Mouse (Mus musculus) CD4-positive, CD25-positive, alpha-beta regulatory T cell, adult 2 months (primary cell): ENCODE measurements around the gene Prkn.
A peak's percentile ranks its signal among the peaks of the same experiment; 100 is the strongest.

Experiments
- DNase-seq: peaks from one replicate; pipeline ENCODE4 v3.0.0-alpha.2; 2012; ENCODE audit warnings: low read depth, low spot score

Prkn gene

DNA sequence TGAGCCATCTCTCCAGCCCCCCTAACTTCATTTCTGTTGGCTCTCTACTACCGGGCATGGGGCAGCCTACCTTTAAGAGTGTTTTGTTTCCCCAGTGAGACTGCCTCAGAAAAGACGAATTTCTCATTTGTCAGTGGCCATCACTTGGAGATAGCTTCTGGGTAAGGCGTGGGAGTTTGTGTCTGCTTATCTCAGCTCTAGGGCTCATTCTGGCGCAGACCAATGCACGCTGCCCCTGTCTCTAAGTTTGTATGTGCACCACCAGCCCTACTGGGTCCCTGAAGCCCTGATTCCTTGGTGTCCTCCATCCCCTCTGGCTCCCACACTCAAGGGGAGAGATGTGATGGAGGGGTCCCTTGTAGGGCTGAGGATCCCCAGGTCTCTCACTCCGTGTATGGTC is 1198.3 kb downstream of the Prkn start:
- DNase-seq = no peak

DNA sequence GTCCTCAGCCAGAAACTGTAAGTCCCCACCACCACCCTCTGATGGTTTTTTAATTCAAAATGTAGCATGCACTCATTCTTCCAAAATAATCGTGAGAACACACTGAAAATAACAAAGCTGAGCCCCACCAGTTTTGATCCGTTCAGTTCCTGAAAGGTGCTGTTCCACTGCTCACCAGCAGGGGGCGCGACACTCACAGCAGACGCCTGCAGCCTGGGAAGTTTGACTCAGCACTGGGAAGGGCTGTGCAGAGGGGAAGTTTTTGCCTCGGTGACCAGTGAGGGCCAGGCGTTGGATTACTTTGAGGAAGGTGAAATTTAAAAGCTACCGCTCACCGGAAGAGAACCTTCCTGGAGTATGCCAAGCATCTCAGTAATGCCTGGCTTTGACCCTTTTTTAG is 1199.0 kb downstream of the Prkn start:
- peak; percentile 76 for DNase-seq

GRCm38 (mm10) chr17:12039922-12040321 is 1199.7 kb downstream of the Prkn start:
- DNase-seq = no peak

GRCm38 (mm10) chr17:12040546-12040945 is 1200.4 kb downstream of the Prkn start:
- DNase-seq = no peak

GRCm38 (mm10) chr17:12041091-12041655 is 1201.0 kb downstream of the Prkn start:
- DNase-seq = no peak

DNA sequence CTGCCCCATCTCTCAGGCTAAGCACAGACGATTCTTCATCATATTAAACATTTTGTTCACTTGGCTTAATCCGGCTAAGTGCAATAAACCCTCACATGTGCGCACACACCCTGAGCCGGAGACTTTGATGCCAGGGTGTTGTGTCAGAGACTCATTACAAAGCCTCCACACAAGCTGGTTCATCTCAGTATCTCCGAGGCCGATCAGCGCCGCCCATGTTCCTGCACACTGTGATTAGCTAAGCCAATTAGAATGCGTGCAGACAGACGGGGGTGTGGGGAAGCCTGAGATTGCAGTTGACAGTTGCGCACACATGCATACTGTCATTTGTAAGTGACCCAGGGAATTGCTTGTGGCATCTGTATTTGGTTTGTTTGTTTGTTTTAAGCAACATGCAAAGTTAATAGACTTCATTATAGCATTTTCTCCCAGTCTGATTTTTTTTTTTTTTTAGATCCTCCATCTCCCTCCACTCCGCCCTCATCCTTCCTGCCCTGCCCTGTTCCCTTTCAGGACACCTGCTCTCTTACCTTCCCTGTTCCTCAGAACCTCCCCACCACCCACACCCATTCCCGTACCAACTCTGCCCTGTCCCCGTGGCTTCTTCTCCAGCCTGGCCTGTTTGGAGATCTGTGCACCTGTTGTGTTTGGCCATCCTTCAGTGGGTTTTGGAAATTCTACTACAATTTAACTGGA is 1202.5 kb downstream of the Prkn start:
- DNase-seq = no peak

DNA sequence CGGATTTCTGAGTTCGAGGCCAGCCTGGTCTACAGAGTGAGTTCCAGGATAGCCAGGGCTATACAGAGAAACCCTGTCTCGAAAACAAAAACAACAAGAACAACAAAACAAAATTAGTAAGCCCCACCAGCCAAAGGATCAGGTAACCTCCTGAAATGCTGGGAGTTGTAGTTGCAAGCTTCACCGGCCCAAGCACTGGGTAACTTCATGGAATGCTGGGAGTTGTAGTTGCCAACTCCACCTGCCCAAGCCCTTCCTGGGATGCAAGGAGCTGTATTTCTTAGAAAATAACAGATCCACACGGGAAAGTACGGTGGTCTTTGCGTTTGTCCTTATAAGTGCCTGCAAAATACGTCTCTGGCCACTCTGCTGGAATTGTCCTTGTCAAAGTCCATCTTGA is 1204.0 kb downstream of the Prkn start:
- no peak for DNase-seq

GRCm38 (mm10) chr17:12045861-12046273 is 1205.7 kb downstream of the Prkn start:
- no peak for DNase-seq

GRCm38 (mm10) chr17:12047032-12047431 is 1206.8 kb downstream of the Prkn start:
- no peak for DNase-seq

- DNase-seq = no peak
These were observed 1207.3 kb downstream of the Prkn start for GRCm38 (mm10) chr17:12047523-12047922.

- DNase-seq = no peak
These were observed 1208.7 kb downstream of the Prkn start for GRCm38 (mm10) chr17:12048695-12049490.

DNA sequence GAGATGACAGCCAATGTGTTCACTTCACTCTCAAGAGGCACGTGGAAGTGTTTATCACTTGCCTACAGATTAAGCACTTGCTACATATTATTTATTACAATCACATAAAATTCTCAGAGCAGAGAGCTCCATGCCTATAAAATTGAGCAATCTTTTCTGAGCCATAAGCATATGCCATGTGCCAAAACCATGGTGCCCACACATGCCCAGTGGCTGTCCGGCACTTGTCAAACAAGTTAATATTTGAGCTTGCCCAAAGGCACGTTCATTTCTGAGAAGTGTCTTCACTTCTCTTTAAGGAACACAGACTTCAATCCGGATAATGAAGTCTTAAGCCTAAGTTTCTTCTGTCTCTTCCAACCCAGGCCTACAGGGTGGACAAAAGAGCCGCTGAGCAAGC is 1210.1 kb downstream of the Prkn start:
- no peak for DNase-seq

GRCm38 (mm10) chr17:12051031-12051430 is 1210.8 kb downstream of the Prkn start:
- DNase-seq = no peak

- no peak for DNase-seq
These were observed 1212.5 kb downstream of the Prkn start for GRCm38 (mm10) chr17:12052651-12053050.

- DNase-seq = no peak
These were observed 1218.9 kb downstream of the Prkn start for GRCm38 (mm10) chr17:12059041-12059440.

GRCm38 (mm10) chr17:12061381-12061780 is 1221.2 kb downstream of the Prkn start:
- DNase-seq = no peak

DNA sequence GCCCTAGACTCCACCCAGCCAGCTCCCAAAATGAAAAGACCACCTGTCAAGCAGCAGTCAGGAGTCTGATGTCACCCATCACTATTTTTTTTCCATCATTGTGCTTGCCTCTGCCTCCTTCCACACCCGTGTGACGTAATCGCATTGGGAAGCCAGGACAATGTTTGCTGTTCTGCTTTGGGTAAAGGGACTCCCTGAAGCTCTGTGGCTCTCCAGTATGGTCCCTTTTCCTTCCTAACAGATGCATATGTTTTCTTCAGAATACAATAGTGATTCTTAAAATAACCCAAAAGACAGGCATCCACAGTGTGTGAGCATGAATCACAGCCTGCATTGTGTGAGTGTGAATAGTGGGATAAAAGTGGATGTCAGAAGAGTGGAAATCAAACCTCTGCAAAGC is 1222.7 kb downstream of the Prkn start:
- DNase-seq = no peak

DNA sequence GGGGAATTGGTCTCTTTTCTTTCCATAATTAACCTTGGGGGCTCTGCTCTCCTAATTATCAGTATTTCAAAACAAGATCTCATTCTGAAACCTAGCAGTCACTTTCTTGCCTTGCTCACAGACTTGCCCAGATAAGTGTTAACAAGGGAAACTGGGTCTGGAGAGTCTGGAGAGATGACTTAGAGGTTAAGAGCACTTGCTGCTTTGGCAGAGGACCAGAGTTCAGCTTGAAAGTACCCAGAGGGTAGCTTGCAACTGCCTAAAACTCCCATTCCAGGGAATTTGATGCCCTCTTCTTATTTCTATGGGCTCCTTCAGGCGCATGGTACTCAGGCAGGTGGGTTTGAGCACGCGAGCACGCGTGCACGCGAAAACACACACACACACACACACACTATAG is 1223.3 kb downstream of the Prkn start:
- DNase-seq = no peak

- no peak for DNase-seq
These were observed 1225.9 kb downstream of the Prkn start for GRCm38 (mm10) chr17:12066054-12066453.

DNA sequence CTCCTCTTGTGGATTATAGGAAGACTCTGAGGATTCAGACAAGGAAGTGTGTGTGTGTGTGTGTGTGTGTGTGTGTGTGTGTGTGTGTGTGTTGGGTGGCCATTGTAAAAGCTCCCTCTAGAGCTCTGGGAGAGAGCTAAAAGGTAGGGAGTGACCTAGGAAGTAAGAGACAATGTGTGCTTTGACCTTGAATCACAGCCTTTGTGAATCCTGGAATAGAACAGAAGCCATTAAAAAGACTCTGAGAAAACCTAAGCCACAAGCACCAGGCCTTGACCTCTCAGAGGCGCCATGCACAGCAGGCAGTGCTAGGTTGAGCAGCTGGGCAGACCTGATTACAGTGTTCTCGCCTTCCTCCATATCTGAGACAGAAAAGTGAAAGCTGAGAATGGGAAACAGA is 1236.6 kb downstream of the Prkn start:
- no peak for DNase-seq

GRCm38 (mm10) chr17:12080656-12081495 is 1240.7 kb downstream of the Prkn start:
- peak; percentile 3 for DNase-seq

- no peak for DNase-seq
These were observed 1242.0 kb downstream of the Prkn start for GRCm38 (mm10) chr17:12082201-12082600.
